Mouse (Mus musculus): ENCODE results near the gene Daam2. TPM values are rescaled to one million over a fixed set of nuclear protein-coding genes. Genes with fewer than 3 reads are reported as not detected.
A peak's percentile ranks its signal among the peaks of the same experiment; 100 is the strongest.
"Not testable (repeated sequence)": the region's sequence is repeated elsewhere in the genome, so short reads cannot be mapped to it uniquely, and the experiment has no call there.

Daam2 gene
- total RNA-seq, 1 experiment from 2014 or later: 31.0 TPM

- no peak for DNase-seq
These were observed 86.8 kb downstream of the Daam2 start for GRCm38 (mm10) chr17:49477370-49477769.

- no peak for DNase-seq
These were observed 89.0 kb downstream of the Daam2 start for GRCm38 (mm10) chr17:49475174-49475573.

- DNase-seq: no peak
These were observed 90.1 kb downstream of the Daam2 start for GRCm38 (mm10) chr17:49474051-49474450.

GRCm38 (mm10) chr17:49472626-49473025, 91.5 kb downstream of the Daam2 start:
- DNase-seq: no peak

GRCm38 (mm10) chr17:49468223-49468622, 95.9 kb downstream of the Daam2 start:
- peak; percentile 77 for DNase-seq

- DNase-seq: no peak
These were observed 99.3 kb downstream of the Daam2 start for GRCm38 (mm10) chr17:49464884-49465283.

- no peak for DNase-seq
These were observed 105.8 kb downstream of the Daam2 start for GRCm38 (mm10) chr17:49458386-49458785.

- no peak for DNase-seq
These were observed 106.3 kb downstream of the Daam2 start for GRCm38 (mm10) chr17:49457833-49458232.

- no peak for DNase-seq
These were observed 107.8 kb downstream of the Daam2 start for GRCm38 (mm10) chr17:49456334-49456733.

- no peak for DNase-seq
These were observed 113.2 kb downstream of the Daam2 start for GRCm38 (mm10) chr17:49450922-49451321.

GRCm38 (mm10) chr17:49449230-49449608, 114.9 kb downstream of the Daam2 start:
- DNase-seq: no peak

GRCm38 (mm10) chr17:49448570-49449229, 115.4 kb downstream of the Daam2 start:
- no peak for DNase-seq

GRCm38 (mm10) chr17:49442841-49443240, 121.3 kb downstream of the Daam2 start:
- DNase-seq: not testable (repeated sequence)

GRCm38 (mm10) chr17:49440331-49441130, 123.6 kb downstream of the Daam2 start:
- DNase-seq: no peak

- DNase-seq: no peak
These were observed 124.4 kb downstream of the Daam2 start for GRCm38 (mm10) chr17:49439706-49440105.

GRCm38 (mm10) chr17:49438822-49439574, 125.1 kb downstream of the Daam2 start:
- DNase-seq: no peak

- not testable (repeated sequence) for DNase-seq
These were observed 126.8 kb downstream of the Daam2 start for GRCm38 (mm10) chr17:49437306-49437705.

- no peak for DNase-seq
These were observed 127.5 kb downstream of the Daam2 start for GRCm38 (mm10) chr17:49436631-49437030.

GRCm38 (mm10) chr17:49435081-49435480, 129.1 kb downstream of the Daam2 start:
- DNase-seq: no peak

- no peak for DNase-seq
These were observed 129.9 kb downstream of the Daam2 start for GRCm38 (mm10) chr17:49434236-49434635.

GRCm38 (mm10) chr17:49433071-49433470, 131.1 kb downstream of the Daam2 start:
- no peak for DNase-seq

- peak; percentile 40 for DNase-seq
These were observed 132.0 kb downstream of the Daam2 start for GRCm38 (mm10) chr17:49432071-49432711.
